Mouse (Mus musculus) heart, adult 8-10 months (tissue): ENCODE measurements at regions not wholly inside any gene's neighbourhood (a gene's known extent, or its start where the extent isn't known, plus 50 kb on each side); places are given as distances from the start of the nearest gene placed in this dataset. TPM values are rescaled to one million over a fixed set of nuclear protein-coding genes. Genes with fewer than 3 reads are reported as not detected.
A peak's percentile ranks its signal among the peaks of the same experiment; 100 is the strongest.

Experiments
- DNase-seq: peaks from one replicate; pipeline ENCODE4 v3.0.0; 2022; ENCODE audit warnings: low spot score
- microRNA-seq: library from miRNA; unstranded; fragments of <30 nt; microRNA quantifications from one replicate; pipeline ENCODE4 v1.2.0, GENCODE M21; 2022

DNA sequence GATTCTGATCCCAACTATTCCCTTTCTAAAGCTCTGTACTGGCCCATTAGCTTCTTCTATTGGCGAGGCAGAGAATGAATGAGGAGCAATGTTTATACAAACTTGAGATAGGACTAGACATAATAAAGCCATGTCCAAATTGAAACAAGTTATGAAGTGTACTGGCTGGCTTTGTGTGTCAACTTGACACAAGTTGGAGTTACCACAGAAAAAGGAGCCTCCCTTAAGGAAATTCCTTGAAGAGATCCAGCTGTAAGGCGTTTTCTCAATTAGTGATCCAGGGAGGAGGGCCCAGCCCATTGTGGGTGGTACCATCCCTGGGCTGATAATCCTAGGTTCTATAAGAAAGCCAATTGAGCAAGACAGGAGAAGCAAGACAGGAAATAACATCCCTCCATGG, 135.9 kb upstream of the Cr2 start:
- DNase-seq, result peak; percentile 11

DNA sequence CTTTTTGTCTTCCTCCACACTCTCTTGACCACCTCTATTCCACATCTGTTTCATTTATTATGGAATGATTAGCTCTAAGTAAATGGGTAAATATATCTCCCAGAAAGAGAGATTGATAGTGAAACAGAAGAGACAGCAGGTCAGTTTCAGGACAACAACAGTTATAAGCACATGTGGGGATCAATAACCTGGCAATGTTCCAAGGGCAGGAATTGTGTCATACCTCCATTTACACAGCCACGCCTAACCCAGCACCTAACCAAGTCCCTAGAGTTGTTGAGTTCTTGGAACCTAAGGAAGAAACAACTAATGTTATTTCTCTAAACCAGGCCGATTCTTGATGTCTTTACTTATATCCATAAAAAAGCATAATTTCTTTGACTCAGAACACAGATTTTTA, 108.6 kb upstream of the Cr2 start:
- DNase-seq, result no peak

DNA sequence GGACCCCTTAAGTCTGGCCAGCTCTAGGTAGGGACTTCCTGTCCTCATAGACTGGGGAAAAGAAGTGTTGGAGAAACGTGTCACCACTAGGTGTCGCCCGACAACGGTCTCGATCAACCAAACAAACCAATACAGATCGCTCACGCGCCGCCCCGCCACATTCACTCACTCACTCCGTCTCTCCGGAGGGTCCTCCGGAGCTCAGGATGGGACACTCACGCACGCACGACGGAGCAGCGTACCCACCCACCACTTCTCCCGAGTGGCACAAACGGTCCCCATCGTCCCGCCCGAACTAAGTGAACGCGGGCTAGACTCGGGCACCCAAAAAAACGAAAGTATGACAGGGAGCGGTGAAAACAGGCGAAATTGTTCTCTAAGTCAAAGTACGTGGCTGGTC, 65.0 kb upstream of the Cr2 start:
- DNase-seq, result peak; percentile 96

DNA sequence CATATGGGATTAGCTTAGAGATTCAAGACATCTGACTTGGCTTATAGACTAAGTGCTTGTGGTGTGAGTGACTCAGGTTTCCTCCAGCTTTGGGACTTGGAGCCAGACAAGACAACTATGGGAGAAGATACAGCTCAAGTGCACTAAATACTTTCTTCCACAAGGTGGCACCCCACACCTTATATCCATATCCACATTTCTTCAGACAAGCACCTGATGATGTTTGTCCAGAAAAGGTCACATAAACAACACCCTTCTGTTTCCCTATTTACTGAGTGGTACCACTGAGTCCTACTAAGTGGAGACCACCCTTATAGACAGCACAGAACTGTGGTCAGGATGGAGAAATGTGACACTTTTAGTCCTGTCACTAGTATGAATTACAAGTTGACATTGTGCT, 56.1 kb upstream of the Cr2 start:
- peak; percentile 24 for DNase-seq

DNA sequence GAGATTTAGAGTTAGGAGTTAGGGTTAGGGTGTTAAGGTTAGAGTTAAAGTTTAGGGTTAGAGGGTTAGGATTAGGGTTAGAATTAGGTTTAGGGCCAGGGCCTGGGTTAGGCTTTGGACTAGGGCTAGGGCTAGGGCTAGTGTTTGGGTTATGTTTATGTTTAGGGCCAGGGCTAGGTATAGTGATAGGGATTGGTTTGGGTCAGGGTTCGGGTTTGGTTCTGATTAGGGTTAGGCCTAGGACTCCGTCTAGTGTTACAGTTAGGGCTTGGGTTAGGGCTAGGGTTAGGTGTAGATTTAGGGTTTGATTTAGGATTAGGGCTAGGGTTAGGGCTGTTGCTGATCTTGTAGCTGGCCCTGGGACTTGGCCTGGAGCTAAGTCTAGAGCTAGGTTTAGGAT, 50.5 kb upstream of the Cr2 start:
- no peak for DNase-seq

Small RNAs in the stretch of these regions (microRNA-seq; reads per million reads assigned to microRNA genes)
- not detected for gene Gm24802
